Mouse (Mus musculus) CD4-positive helper T cell, adult 2 months (primary cell): ENCODE data around the gene Rbms3.

ENCODE experiments used
- DNase-seq: peaks from one replicate; pipeline ENCODE4 v3.0.0-alpha.2; 2012; ENCODE audit warnings: low read depth, missing footprints, low spot score

Gene Rbms3

DNA sequence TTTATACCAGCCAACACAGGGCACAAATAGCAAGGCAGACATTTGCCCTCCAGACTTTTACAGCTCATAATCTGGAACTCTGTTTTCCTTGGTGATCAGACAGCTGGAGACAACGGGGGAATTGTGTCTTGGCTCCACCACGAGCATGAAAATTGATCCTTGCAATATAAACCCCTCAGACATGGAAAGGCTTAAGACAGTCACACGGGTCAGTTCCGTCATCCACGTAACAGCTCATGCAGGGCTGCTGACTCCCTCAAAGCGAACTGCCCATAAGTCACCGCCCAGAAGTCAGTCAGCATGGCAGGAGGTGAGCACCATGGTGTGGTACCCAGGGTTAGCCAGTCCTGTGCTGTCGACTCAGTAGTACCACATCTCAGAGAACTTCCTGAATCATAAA is 794.8 kb downstream of the Rbms3 start:
- no peak for DNase-seq

DNA sequence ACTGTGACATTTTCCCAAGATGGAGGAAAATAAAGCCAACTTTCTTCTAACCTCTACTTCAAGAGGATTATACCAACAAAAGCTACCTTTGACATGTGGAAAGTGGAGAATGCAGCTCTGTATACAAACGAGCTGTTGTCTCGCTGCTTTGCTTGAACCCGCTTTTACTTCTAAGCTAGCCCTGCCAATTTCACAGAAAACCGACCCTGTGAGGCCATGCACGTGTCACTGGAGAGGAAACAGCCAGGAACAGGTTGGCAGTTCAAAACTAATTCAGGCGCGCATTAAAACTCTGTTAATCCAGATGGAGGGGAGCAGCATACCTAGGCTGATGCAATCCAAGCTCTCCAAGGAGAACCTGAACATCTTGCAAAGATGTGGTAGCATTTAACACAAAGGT is 796.0 kb downstream of the Rbms3 start:
- no peak for DNase-seq

- no peak for DNase-seq
These were observed 796.9 kb downstream of the Rbms3 start for GRCm38 (mm10) chr9:116832822-116833221.

GRCm38 (mm10) chr9:116831386-116831785 is 798.3 kb downstream of the Rbms3 start:
- DNase-seq: no peak

DNA sequence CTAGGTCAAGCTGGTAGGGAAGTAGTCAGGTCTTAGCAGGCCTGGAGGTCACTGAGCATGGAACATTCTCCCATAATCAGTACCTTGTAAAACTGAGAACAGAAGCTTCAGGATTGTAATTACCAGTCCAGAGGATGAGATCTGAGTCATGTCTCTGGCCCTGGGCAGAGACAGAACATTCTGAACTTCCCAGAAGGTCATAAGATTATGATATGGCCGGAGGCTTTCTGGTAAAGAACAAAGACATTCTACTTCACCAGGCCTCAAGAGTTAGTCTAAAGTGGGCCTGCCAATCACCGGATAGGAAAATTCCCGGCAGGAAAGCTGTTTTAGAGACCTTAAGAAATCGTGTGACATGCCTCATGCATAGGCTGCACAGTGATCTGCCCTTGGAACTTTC is 799.8 kb downstream of the Rbms3 start:
- no peak for DNase-seq

- no peak for DNase-seq
These were observed 808.1 kb downstream of the Rbms3 start for GRCm38 (mm10) chr9:116821601-116822000.

- DNase-seq: no peak
These were observed 812.5 kb downstream of the Rbms3 start for GRCm38 (mm10) chr9:116817196-116817595.

DNA sequence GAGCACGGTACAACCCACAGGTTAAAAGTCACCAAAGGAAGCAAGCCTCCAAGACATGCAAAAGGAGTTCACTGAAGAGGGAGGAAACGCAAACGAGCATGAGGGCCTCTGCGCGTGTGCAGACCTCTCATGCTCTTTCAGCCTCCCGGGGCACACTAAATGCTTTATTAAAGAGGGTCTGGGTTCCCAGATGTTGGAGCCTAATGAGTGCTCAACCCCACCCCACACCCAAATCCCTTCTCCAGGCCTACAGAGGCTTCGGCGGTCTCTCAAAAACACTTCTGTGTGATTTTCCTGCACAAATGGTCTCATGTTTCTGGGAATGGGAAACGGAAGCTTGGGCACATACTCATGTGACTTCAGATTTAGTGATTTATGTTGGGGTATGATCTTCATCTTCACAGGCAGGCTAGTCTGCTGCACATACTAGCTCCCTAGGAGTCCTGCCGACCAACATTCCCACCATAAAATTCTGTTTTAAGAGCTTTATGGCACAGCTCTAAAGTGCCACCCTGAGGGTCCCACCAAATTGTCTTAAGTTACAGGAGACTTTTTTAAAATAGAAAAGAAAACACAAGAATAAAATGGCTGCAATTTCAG is 815.1 kb downstream of the Rbms3 start:
- DNase-seq: no peak

DNA sequence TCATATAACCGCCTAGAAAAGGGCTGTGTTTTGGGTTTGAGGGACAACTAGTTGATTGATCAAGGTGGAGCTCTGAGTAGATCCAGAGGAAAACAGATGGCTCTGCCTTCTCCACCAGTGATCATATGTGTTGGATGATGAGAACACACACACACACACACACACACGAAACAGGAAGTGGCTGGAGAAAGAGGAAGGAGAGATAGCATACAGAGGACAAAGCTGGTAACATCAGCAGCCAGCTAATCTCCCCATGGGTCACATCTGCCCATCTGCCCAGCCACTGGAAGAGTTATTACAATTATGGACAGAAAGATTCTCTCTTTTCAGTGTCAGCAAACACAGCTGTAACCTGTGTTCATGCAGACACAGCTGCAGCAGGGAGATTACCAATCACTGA is 816.3 kb downstream of the Rbms3 start:
- no peak for DNase-seq

- no peak for DNase-seq
These were observed 820.5 kb downstream of the Rbms3 start for GRCm38 (mm10) chr9:116809260-116809659.

DNA sequence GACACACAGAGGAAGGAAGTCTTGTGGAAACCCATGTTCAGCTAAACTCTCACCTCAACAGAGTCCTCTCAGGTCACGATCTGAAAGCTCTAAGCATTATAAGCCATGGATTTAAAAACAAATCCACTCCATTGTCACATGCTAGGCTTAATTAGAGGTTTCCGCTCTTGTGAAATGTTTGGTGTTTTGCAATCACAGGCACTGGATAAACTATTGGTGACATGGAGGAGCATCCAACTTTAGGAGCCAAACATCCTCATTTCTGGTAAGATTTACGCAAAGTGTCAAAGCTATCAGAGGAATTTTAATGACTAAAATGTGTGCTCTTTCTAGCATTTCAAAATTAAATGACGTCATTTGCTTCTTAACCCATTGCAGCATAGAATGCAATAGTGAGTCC is 821.3 kb downstream of the Rbms3 start:
- no peak for DNase-seq

- no peak for DNase-seq
These were observed 822.3 kb downstream of the Rbms3 start for GRCm38 (mm10) chr9:116807166-116808081.

GRCm38 (mm10) chr9:116803292-116803731 is 826.4 kb downstream of the Rbms3 start:
- no peak for DNase-seq

GRCm38 (mm10) chr9:116802602-116803001 is 827.1 kb downstream of the Rbms3 start:
- DNase-seq: no peak

- no peak for DNase-seq
These were observed 834.3 kb downstream of the Rbms3 start for GRCm38 (mm10) chr9:116795240-116795955.

DNA sequence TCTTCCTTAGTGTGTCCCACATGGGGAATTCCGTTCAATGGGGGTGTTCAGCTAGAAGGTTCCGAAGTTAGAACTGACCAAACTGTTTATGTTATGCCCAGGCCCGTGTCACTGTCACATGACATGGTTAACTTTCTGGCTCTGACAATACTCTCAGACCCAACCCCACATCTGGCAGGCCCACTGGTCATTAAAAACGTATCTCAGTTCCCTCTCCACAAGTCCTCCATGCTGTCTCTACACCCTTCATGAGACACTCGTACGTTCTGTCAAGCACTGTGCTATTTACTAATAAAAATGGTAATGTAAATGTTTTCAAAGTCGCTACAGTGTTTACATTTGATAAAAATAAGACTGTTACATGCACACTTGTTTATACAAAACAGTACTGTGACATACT is 837.9 kb downstream of the Rbms3 start:
- no peak for DNase-seq

DNA sequence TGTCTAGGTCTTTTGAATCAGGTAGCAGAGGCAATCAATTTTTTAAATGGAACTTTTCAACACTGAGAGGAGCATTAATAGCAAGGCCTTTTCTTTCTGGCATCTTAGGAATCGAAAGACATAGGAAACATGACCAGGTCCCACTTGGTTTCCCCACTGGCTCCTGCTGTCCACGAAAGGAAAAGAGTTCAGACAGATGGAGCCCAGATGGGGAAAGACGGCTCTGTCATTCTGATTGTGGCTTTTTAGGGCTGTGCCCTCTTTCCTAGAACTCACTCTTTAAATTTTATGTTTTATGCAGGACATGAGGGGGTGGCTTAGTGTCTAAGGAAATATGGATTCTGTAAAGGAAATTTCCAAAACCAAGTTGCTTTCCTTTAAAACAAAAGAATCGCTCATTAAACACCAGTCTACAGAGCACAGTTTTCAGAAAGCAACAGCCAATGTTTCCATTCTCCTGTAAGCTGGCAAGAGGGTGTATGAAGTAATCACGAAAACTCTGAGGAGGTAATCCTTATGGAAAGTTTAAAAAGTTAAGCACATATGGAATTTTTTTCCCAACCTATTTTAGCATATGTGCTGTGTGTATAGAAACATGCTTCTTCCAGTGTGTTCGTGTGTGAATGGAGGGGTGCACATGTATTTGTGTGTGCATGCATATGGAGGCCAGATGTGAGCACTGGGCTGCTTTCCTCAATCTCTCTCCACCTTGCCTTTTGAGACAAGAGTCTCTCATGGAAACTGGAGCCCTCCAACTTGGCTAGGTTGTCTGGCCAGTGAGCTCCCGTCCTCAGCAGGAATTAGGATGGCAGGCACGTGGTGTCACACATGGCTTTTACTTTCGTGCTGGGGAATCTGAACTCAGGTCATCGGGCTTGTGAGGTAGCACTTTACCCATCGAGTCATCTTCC is 843.3 kb downstream of the Rbms3 start:
- DNase-seq: no peak

DNA sequence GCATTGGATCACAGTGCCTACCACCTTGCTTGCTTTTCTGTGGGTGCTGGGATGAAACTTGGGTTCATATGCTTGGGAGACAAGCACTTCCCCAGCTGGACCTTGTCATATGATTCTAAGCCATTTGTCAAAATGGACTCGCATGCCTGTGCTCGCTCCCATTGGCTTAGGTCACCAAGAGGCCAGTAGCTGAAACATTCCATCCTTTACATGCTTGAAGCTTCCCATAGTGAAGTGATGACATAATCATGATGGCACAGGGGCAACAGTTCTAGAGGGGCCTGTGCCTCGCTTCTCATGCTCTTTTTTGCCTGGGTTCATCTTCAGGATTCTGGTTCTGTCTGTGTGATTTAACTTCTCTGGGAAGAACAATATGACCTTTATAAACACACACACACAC is 857.9 kb downstream of the Rbms3 start:
- DNase-seq: no peak

- DNase-seq: no peak
These were observed 860.2 kb downstream of the Rbms3 start for GRCm38 (mm10) chr9:116769358-116770054.

DNA sequence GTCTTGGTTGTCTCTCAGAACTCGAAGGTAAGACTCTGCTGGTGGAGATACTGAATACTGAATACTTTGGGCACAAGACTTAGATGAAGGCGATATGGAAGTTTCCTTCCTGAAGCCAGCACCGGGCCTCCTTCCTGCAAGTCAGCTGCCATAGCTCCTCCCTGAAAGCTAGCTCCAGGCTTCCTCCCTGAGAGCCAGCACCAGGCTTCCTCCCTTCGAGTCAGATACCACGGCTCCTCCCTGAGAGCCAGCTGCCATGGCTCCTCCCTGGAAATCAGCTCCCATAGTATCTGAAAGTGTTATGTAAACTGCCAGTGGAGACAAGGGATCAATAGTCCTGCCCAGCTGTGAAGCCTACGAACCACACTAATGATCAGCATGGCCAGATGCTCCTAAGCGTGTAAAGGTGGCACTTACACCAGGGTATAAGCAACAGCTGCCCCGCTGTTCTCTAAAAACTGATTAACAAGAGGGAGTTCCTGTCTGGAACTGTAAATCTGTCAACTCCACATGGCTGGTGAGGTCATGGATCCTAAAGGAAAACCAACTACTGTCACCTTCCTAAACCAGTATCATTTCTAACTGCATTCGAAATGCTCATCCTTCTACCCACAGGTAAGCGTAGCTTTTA is 867.2 kb downstream of the Rbms3 start:
- no peak for DNase-seq
